Mouse (Mus musculus): ENCODE measurements around the gene Pdxp.

DNA sequence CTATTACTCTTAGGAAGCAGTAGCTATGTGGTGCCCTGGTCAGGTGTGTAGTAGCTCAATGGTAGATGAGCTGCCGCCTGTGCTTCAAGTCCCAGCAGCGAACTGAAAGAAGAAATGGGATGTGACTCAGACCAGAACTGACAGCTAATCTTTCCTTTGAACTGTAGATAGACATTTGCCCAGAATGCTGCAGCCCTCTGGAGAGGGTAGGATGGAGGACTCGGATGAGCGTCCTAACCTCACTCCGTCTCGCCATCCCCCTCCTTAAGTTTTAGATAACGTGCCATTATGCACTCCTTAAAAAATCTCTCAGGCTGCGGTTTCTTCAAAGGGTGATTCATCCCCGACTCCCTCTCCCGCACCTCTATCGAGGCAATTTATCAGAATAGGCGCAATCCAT, 6.2 kb downstream of the Pdxp start:
- TF ChIP-seq POLR2A (IDR thresholded peaks at IDR 0.05; ENCODE audit: extremely low read depth, insufficient read depth, low read length): no peak
- no peak for TF ChIP-seq CTCF (IDR thresholded peaks at IDR 0.05; ENCODE audit: extremely low read depth, insufficient read depth, low read length)

Measured in cortical plate, adult 2 months (tissue).